Mouse (Mus musculus): ENCODE measurements around the gene Gad1.

The Gad1 gene

DNA sequence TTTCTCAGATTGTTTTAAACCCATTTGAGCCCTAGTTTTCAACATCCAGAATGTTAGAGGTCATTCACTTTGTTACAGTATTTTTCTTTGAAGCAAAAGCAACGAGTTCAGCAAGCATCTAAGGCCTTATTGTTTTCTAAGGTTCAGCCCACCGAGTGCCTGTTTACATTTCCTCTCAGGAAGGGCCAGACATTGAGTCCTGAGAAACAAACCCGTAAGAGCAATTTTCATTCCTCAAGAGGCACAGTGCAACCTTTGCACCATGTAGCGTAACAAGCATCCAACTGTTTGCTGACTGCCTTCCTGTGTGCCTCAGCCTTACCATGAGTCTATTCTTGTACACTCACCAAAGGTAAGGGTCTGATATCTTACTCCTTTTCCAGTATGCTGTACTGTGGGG is at the start of gene Gad1:
Gene Gad1, plus strand, starts transcription at position 301 of the 400 bp plus-strand sequence.
- no peak for DNase-seq (ENCODE audit: low spot score)

DNA sequence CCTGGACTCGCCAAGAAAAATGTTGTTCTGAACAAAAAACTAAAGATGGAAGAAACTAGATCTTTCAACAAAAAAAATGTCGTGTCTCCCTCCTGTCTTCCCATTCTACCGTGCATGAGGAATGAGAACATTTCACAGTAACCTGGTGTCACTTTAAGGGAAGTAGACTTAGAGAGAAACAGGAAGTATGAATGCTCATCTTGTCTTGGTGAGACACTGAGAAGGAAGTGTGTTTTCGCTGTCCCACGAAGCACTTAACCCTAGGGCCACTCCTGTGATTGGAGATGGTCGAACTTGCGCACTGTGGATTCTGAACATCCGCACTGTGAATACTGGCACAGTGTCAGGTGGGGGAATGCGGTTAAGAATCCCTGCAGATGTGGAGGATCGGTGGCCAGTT is 49.4 kb upstream of the Gad1 start:
- no peak for DNase-seq (ENCODE audit: low spot score)

DNA sequence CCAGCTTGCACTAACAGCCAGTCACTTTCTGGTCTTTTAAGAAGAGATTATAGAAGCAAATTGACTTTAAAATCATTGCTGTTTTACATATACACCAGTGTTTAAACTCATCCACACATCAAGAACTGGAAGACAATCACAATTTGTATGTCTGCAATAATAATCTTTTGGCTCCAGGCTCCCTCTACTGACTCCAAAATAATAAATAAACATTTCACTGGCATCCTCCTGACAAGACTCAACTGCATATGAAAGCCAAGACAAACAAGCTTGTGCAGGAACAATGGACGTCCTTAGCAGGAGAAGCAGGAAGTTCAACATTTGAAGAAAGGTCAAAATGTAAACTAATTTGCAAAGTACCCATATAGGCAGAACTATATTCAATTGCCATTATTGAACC is 47.6 kb upstream of the Gad1 start:
- peak; percentile 35 for DNase-seq (ENCODE audit: low spot score)

DNA sequence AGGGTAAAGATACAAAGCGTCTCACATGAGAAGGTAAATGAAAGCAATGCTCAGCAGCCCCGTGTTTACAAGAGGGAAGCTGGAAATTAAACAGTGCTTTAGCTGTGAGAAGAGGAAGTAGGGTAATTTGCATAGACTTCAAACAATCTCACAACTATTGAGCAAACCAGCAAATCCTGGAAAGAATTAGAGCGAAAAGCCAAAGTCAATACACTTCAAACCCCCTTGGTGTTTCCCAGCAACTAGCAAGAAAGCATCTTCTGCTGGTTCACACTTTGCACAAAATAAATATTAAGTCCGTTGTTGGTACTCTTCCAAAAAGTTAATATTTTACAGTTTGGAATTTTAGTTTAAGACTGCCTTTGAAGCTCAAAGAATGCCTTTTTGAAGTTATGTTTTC is 47.0 kb upstream of the Gad1 start:
- DNase-seq (ENCODE audit: low spot score), result no peak

DNA sequence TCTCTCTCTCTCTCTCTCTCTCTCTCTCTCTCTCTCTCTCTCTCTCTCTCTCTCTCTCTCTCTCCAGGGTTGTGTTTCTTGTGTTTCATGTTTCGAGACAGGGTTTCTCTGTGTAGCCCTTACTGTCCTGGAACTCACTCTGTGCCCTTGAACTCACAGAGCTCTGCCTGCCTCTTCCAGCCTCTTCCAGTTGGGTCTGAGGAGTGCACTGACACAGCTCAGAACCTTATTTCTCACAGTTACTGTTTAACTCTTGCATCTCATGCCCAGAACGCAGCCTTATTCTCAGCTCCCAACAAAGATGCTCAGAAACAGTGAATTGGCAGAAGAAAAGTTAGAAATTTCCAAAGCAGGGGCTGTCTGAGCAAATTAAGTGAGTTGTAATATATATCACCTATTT is 46.5 kb upstream of the Gad1 start:
- DNase-seq (ENCODE audit: low spot score), result no peak

DNA sequence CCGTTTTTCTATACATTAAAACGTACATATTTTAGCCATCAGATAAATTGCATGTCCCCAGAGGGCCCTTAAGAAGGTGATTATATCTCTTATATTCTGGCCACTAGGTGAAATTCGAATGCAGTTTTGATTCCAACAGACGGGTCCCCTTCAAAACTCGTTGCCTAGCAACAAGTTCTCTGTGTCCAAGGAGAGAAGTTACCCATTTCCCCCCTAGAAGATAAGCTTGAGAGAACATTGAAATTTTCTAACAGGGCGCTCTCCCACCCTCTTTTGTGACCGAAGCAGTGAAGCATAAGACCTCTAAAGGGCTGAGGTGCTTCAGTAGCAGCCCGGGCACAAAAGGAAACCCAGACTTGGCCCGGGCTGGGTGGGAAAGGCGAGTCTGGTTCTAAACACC is 44.4 kb upstream of the Gad1 start, which contains the start of gene Erich2:
Gene Erich2, plus strand, starts transcription at position 324 of the 400 bp plus-strand sequence.
- DNase-seq (ENCODE audit: low spot score), result no peak

DNA sequence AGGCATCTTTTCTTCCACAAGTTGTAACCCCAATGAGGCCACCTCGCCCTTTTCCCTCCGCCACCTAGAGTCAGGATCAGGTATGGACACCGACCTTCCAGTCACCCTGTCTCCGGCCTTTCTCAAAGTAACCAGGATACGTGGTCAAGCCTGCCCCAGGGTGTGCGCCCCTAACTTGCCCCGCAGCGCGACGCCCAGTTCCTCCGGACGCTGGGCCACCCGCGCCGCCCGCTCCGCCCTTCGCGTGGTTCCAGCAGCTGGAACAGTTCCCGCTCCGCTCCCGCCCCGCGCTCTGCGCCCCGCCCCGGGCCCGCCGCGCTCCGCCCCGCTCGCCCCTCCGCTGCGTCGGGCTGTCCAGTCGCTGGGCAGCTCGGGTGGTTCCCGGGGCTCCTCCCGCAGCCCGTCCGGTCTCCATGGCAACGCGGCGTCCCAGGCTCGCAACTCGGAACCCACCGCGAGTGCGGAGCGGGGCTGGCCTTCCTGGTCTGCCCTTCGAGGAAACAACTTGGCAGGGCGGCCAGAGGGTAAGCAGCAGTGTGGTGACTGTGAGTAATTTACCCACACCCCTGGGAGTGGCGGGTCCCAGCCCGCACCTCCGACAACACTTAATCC is 43.7 kb upstream of the Gad1 start:
- DNase-seq (ENCODE audit: low spot score), result no peak

DNA sequence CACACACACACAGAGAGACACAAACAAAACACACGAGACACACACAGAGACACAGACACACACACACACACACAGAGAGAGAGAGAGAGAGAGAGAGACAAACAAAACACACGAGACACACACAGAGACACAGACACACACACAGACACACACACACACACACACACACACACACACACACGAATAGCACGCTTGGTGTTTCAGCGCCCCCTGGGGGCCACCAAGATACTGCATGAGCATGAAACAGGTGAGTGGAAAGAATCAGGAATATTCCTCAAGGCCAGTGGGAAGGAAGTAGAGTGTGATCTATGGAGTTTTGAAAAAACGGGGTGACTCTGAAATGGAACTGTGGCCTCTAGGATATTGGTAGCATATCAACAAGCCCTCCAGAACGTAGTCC is 14.6 kb upstream of the Gad1 start:
- peak; percentile 10 for DNase-seq (ENCODE audit: low spot score)

DNA sequence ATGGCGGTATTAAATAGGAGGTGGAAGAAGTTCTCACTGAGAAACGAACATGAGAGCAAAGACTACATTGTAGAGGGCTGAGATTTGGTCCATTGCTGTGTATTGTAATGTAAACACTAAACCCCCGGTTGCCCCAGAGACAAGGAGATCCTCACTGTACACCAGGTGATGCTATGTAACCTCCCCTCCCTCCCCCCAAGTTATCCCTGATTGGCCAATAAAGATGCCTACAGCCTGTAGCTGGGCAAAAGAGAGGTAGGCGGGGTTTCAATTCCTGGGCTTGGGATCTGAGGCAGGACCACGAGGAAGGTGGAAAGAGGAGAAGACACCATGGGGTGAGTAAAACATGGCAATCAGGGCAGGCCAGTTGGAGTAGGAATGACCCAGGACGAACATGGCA is 2.2 kb upstream of the Gad1 start:
- no peak for DNase-seq (ENCODE audit: low spot score)

DNA sequence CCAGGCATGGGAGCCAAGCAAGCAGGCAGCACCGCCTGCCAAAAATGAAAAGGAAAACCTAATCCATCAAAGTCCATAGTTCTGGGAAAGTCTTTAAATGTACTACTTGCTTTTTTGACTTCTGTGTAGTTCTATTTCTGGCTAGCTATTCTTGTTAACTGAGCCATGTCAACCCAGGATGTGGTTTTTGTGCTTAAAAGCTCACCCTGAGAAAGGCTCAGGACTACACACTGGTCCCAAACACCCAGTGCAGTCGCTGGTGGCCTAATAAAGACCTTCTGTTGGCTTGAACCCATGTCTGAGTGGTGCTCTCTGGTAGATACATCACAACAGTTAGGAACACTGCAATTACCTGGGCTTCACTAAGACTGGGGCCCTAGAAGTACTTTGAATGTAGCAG is 1.4 kb upstream of the Gad1 start:
- DNase-seq (ENCODE audit: low spot score), result peak; percentile 17

DNA sequence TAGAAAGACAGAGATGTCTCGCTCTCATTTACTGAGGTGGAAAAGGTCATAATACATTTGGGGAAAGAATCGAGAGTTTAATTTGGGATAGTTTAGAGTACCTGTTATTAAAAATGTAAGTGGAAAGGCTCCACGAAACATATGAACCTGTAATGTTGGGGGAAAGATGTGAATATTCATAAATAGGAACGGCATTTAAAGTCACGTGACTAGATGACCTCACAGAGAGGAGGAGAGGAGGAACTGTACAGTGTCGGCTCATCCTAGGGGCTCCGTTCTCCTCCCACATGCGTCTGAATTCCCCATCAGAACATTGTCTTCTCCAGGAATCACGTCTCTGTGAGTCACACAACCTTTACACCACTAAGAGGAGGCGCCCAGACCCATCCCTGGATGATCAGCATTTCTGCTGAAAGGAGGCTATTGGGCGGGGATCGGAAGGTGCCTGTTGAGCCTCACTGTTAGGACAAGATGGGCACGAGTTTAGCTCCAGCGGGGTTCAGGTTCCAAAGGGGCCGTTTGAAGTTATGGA is 739 bp upstream of the Gad1 start:
- no peak for DNase-seq (ENCODE audit: low spot score)

DNA sequence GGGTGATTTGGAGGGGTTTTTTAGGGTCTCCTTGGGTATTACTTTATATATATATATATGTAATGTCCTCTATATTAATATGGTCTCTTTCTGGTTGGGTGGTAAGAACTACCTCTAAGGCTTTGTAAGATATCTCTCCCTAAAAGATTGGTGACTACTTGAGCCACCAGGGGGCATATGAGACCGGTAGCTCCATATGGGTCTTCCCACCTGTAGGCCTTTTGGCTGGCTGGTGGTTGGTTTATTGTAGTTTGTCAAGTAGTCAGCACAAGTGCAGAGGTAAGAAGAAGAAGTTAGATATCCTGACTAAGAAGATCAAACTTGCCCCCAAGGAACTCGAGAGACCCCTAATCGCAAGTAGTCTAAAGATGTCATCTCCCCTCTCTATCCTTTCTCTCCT is 954 bp downstream of the Gad1 start:
- DNase-seq (ENCODE audit: low spot score), result no peak

DNA sequence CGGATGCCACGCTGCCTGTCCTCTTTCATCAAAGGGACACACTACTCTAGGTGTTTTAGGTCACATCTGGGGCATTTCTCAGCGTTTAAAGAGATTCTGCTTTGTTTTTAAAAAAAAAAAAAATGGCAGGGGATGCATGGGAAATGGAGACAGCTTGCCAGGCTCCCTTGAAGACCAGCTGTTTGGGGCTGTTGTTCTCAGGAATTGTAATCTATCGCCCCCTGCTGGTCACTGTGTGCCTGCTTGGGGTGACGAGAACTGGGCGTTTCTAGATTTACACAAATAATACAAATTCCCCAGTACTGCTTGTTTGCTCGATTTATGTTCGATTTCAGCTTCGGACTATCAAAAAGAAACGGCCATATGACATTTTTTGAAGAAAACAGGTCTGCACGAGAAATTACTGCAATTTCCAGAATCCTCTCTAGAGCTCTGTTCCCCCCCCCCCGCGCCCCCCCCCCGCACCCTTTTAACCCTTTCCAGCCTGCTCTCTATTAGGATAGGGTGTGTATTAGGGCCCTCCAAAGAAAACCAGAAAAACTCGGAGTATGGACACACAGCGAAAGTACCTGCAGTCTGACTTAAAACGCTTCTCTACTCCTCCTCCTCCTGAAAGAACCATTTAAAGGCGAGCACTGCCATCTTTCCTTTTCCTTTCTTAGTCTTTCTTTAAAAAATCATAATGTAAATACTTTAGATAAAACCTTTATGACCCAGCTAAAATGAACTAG is 5.4 kb downstream of the Gad1 start:
- DNase-seq (ENCODE audit: low spot score), result peak; percentile 92

DNA sequence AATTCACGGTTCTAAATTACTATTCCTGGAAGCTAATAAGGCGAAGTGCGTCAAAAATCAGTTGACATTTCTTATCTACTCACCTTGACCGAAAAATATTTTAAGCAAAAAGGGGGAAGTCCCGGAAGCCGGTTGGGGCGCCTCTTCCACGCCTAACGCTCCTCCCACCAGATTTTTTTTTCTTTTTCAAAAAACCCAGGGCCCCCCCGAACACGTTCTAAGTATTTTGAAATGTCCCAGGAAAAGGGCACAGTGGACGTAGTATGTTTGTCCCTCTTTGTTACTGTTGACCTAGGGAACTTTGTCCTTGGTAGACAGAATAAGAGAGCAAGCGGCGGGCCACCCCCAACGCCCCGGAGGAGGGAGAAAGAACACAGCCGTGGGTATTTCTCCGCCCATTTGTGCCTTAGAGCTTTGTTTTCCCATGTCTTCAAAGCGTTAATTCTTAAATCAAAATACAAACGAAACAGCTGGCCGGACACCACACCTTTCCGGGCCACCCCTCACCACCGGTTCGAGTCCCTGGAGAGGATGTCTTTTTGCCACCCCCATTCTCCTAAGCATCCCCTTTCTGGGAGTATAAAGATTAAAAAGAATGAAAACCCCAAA is 6.1 kb downstream of the Gad1 start:
- DNase-seq (ENCODE audit: low spot score), result no peak

DNA sequence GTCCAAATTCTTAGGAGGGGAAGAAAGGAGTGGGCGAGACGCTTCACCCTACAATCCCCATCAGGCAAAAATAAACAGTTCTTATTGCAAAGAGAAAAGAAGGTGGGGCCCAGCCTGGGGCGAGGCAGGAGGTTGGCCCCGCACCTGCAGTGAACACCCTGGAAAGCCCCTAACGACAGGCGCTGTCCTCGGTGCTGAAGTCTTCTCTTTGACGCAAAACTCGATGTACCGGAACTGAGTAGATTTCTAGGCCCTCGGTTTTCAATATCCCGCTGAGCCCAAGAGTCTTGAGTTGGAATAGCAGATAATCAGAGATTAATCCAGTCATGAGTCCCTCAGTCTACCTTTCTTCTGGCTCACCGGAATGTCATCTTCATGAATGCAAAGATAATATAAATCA is 6.6 kb downstream of the Gad1 start:
- DNase-seq (ENCODE audit: low spot score), result peak; percentile 17

DNA sequence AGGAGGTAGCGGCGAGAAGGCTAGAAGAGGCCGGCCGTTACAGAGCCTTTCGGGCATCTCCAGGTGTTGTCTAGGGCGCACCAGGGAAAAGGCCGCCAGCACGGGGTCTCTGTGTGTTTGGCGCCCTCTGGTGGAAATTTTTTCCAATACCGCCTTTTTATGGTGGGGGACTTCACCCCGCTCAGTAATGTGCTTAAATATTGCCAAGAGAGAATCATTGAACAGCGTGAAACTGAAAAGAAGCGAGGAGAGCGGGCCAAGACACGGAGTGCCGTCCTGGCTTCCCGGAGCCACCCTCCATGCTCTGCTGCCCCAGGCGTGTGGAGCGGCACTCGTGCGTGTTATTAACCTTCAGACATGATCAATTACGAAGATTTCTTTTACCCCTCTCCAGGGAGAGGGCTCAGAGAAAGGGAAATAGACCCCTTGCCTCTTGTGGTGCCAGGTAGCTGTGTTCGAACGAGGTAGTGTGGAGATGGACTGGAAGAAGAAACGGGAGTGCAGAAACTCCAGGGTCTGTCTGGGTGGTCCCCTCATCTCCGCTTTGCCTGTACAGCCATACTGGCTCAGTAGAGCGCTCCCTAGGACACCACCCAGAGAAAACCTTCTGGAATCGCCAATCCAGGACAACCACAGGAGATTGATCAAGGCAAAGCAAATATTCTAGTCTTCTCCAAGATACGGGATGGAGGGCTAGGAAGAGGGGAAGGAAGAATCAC is 8.4 kb downstream of the Gad1 start:
- peak; percentile 32 for DNase-seq (ENCODE audit: low spot score)

DNA sequence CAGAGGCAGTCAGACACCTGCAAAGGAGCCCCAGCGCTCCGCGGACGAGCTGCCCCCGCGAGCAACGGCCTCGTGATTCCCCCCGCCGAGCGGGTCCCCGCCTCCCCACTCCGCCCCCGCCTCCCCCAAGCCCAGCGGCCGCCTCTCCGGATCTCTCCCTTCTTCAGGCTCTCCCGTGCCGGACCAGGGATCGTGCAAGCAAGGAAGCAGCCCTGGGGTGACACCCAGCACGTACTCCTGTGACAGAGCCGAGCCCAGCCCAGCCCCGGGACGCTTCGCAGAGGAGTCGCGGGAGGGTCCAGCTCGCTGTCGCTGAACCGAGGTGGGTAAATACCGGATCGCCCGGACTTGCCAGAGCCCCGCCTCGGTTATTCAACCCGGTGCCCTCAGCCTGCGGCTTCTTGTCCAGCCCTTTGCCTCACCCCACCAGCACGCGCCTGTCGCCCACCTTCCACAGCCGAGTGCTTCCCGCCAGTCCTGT is 9.2 kb downstream of the Gad1 start:
- no peak for DNase-seq (ENCODE audit: low spot score)

DNA sequence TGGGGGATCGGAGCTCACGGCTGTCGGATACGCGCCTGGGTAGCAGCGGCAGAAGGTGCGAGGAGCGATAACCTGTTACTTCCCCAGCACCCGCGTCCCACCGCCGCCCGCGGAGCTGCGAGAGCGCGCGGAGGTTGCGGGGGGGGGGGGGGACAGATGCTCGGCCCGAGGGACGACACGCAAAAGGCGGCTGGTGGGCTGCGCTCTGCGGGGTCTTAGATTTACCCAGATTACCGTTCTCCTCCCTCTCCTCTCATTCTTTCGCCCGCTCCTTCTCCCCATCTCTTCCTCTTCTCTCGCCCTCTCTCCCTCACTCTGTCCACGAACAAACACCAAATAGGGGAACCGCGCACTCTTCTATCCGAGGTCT is 9.7 kb downstream of the Gad1 start:
- no peak for DNase-seq (ENCODE audit: low spot score)

DNA sequence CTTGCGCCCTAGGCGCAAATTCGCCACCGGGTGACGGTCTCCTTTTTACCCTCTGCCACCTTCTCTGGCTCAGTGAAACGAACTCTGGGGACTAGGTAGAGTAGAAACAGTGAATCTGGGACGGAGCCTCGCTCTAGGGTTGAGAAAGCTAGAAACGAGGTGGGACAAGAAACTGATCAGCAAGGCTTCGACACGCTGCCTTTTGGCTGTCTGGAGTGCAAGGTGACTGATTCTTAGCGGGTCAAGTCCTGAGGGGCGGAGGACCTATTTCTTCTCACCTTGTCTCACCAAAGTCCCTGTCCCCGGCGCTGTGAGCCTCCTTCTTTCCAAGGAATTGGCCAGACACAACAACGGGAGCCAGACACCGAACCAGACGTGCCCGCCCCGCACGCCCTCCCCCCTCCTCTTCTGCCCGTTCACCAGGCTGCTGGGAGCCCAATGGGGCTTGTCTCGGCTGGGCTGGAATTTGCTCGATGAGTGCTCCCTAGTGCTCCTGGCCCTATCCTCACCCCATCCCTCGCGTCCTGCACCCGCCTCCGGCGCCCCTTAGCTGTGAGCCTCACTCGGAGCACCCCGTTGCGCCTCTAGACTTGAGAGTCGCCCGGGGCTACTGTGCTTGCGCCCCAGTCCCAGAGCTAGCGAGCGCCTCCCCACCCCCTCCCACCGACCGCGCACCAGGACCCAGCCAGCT is 10.3 kb downstream of the Gad1 start:
- no peak for DNase-seq (ENCODE audit: low spot score)

DNA sequence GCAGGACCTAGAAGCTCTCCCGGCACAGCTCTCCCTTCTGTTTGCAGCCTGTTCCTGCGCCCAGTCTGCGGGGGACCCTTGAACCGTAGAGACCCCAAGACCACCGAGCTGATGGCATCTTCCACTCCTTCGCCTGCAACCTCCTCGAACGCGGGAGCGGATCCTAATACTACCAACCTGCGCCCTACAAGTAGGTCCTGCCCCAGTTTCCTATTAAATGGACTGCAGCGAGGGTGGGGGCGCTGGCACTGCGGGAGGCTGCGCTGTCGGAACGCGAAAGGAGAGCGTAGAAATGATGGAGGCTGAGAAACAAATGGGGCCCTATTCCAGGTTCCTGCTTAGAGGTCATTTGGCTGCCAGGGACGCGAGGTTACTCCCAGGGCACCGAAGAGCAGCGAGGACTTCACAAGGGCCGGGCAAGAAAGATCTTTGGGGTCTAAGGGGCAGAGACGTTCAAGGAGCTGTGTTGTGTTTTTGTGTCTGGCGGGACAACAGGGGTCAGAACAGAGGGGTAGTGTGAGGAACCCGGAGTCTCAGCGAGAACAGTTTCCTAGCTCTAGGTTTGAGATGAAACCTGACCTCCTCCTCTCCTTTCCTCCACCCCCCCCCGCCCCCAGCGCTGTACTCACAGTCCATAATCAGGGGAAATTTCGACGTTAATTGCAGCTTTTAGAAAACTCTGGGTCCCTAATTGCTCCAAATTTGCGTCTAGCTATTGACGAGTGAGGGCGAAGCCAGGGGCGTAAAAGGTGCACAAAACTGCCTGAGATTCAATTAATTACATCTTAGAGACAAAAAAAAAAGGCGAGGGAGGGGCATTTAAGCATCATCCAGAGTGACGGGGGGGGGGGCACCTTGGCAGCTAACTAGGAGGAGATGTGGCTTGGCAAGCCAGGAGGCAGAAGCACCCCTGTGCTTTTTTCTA is 11.1 kb downstream of the Gad1 start:
- DNase-seq (ENCODE audit: low spot score), result no peak
